ENCODE assay signal across 7 mouse cellular contexts in the genomic region with DNA sequence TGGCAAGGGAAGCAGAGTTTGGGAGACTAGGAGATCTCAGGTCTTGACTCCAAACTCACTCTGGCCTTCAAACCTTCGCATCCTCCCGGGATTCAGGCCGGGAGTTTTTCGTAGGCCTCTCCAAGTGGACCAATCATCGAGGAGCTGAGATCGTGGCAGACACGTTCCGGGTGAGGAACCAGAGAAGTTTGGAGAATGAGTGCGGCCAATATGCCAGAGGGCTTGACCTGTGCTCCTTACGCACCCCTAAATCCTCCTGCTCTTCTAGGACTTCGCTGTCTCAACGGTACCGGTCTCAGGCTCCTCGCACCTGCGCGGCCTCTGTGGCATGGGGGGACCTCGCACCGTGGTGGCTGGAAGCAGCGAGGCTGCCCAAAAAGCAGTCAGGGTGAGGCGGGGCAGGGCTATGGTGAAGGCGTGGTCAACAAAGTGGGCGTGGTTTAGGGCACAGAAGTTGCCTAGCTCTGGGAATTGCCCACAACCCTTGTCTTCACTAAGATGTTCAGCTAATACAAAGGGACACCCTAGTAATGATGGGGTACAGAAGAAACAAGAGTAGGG. TPM values are rescaled to one million over a fixed set of nuclear protein-coding genes. Genes with fewer than 3 reads are reported as not detected.
DNase-seq lines count a peak whose midpoint lies in the region; ATAC-seq and TF ChIP-seq lines count a peak whose summit lies in the region.

No protein-coding gene starts in this region.

- peaks cover 76% of the 10 kb centered on the region for H3K4me1 ChIP-seq in E14TG2a.4 (replicated peaks; ENCODE audit: low read depth, low read length)
- peaks cover 22% of the 10 kb centered on the region for H3K4me1 ChIP-seq in heart, embryonic 16.5 days (ENCODE audit: control insufficient read depth, insufficient read depth, low read length)
- peaks cover 43% of the 10 kb centered on the region for H3K4me1 ChIP-seq in limb, embryonic 13.5 days
- H3K4me1 ChIP-seq in neural tube, embryonic 15.5 days, result peaks cover 44% of the 10 kb centered on the region

- WGBS in heart, embryonic 16.5 days, result 69% methylated on average over 22 of the region's 22 CpGs
- 64% methylated on average over 22 of the region's 22 CpGs for WGBS in limb, embryonic 13.5 days
- WGBS in neural tube, embryonic 15.5 days, result 52% methylated on average over 22 of the region's 22 CpGs

- peak overlapping the region; percentile 89 for H3K4me2 ChIP-seq in heart, embryonic 16.5 days (ENCODE audit: low read depth, low read length)
- peak overlapping the region; percentile 99 for H3K4me2 ChIP-seq in limb, embryonic 13.5 days (replicated peaks)
- peak overlapping the region; percentile 84 for H3K4me2 ChIP-seq in neural tube, embryonic 15.5 days

- no peak for TF ChIP-seq CTCF in E14TG2a.4 (conservative IDR thresholded peaks at IDR 0.05; ENCODE audit: low read length)

- no peak overlapping the region for H3K27ac ChIP-seq in heart, embryonic 16.5 days (ENCODE audit: low read length)
- H3K27ac ChIP-seq in limb, embryonic 13.5 days, result no peak overlapping the region
- H3K27ac ChIP-seq in neural tube, embryonic 15.5 days (replicated peaks), result no peak overlapping the region

- H3K4me3 ChIP-seq in E14TG2a.4 (replicated peaks; ENCODE audit: low read length), result peak overlapping the region; percentile 92
- peak overlapping the region; percentile 85 for H3K4me3 ChIP-seq in heart, embryonic 16.5 days (ENCODE audit: low read length)
- peak overlapping the region; percentile 64 for H3K4me3 ChIP-seq in limb, embryonic 13.5 days
- peak overlapping the region; percentile 79 for H3K4me3 ChIP-seq in neural tube, embryonic 15.5 days (replicated peaks)

- H3K9ac ChIP-seq in heart, embryonic 16.5 days (ENCODE audit: low read length), result no peak overlapping the region
- H3K9ac ChIP-seq in limb, embryonic 13.5 days, result peak overlapping the region; percentile 80
- H3K9ac ChIP-seq in neural tube, embryonic 15.5 days (replicated peaks), result peak overlapping the region; percentile 76

- ATAC-seq in heart, embryonic 16.5 days (replicated peaks; ENCODE audit: extremely low read depth, insufficient read depth, low FRiP score), result no peak
- ATAC-seq in limb, embryonic 13.5 days (ENCODE audit: low FRiP score, low read depth), result no peak
- no peak for ATAC-seq in neural tube, embryonic 15.5 days (ENCODE audit: low FRiP score)

- peak; percentile 73 for DNase-seq in R1 (ENCODE audit: low read depth, low spot score)
- no peak for DNase-seq in left cerebral cortex, adult 11 months (ENCODE audit: low spot score)
- no peak for DNase-seq in layer of hippocampus, postnatal 25 days (ENCODE audit: extremely low spot score in 1 of 2, low spot score in 1 of 2)

- peaks cover 9% of the 10 kb centered on the region for H3K27me3 ChIP-seq in E14TG2a.4 (ENCODE audit: insufficient read depth, low read length)
- peaks cover 12% of the 10 kb centered on the region for H3K27me3 ChIP-seq in heart, embryonic 16.5 days (ENCODE audit: control insufficient read depth, insufficient read depth, low read length)
- H3K27me3 ChIP-seq in limb, embryonic 13.5 days, result peaks cover 34% of the 10 kb centered on the region
- H3K27me3 ChIP-seq in neural tube, embryonic 15.5 days (replicated peaks), result peaks cover 25% of the 10 kb centered on the region

- no peaks in the 10 kb centered on the region for H3K9me3 ChIP-seq in E14TG2a.4 (ENCODE audit: low read length)
- no peaks in the 10 kb centered on the region for H3K9me3 ChIP-seq in heart, embryonic 16.5 days (replicated peaks; ENCODE audit: control insufficient read depth, low read length)
- H3K9me3 ChIP-seq in limb, embryonic 13.5 days, result no peaks in the 10 kb centered on the region
- no peaks in the 10 kb centered on the region for H3K9me3 ChIP-seq in neural tube, embryonic 15.5 days (replicated peaks)

- peaks cover 54% of the 10 kb centered on the region for H3K36me3 ChIP-seq in E14TG2a.4 (ENCODE audit: insufficient read depth, low read length)
- H3K36me3 ChIP-seq in heart, embryonic 16.5 days (ENCODE audit: control insufficient read depth, insufficient read depth), result peaks cover 36% of the 10 kb centered on the region
- peaks cover 58% of the 10 kb centered on the region for H3K36me3 ChIP-seq in limb, embryonic 13.5 days
- H3K36me3 ChIP-seq in neural tube, embryonic 15.5 days, result peaks cover 16% of the 10 kb centered on the region

RNA-seq across cellular contexts. Expression of gene Ddah2, which starts 2.0 kb away (rescaled TPM):
- polyA plus RNA-seq in heart, embryonic 16.5 days (2015; fragmentation: Nextera tagmentation; extraction: Ambion mirVana), result 171 and 193 TPM in 2 replicates
- polyA plus RNA-seq in limb, embryonic 13.5 days (2015; fragmentation: Nextera tagmentation; extraction: Ambion mirVana), result 423 and 428 TPM in 2 replicates
- 244 and 261 TPM in 2 replicates for polyA plus RNA-seq in neural tube, embryonic 15.5 days (2015; fragmentation: Nextera tagmentation; extraction: Ambion mirVana)
- 10 to 100 TPM; 19.5 to 20.7 TPM for total RNA-seq in layer of hippocampus, postnatal 25 days (2021)

RNA-seq across cellular contexts. Expression of gene Ly6g6c, which starts 4.4 kb away (rescaled TPM):
- 0.17 TPM in 1 of 2 replicates, not detected in the other for polyA plus RNA-seq in heart, embryonic 16.5 days (2015; fragmentation: Nextera tagmentation; extraction: Ambion mirVana)
- 0.15 TPM in 1 of 2 replicates, not detected in the other for polyA plus RNA-seq in limb, embryonic 13.5 days (2015; fragmentation: Nextera tagmentation; extraction: Ambion mirVana)
- polyA plus RNA-seq in neural tube, embryonic 15.5 days (2015; fragmentation: Nextera tagmentation; extraction: Ambion mirVana), result 0.19 TPM in 1 of 2 replicates, not detected in the other
- total RNA-seq in layer of hippocampus, postnatal 25 days (2021), result not detected

RNA-seq across cellular contexts. Expression of gene Mpig6b, which starts 5.2 kb away (rescaled TPM):
- polyA plus RNA-seq in heart, embryonic 16.5 days (2015; fragmentation: Nextera tagmentation; extraction: Ambion mirVana), result 0.16 and 0.54 TPM in 2 replicates
- polyA plus RNA-seq in limb, embryonic 13.5 days (2015; fragmentation: Nextera tagmentation; extraction: Ambion mirVana), result 0.29 and 0.71 TPM in 2 replicates
- 0.17 and 0.24 TPM in 2 replicates for polyA plus RNA-seq in neural tube, embryonic 15.5 days (2015; fragmentation: Nextera tagmentation; extraction: Ambion mirVana)
- total RNA-seq in layer of hippocampus, postnatal 25 days (2021), result not detected

RNA-seq across cellular contexts. Expression of gene Clic1, which starts 11.1 kb away (rescaled TPM):
- 349 and 372 TPM in 2 replicates for polyA plus RNA-seq in heart, embryonic 16.5 days (2015; fragmentation: Nextera tagmentation; extraction: Ambion mirVana)
- polyA plus RNA-seq in limb, embryonic 13.5 days (2015; fragmentation: Nextera tagmentation; extraction: Ambion mirVana), result 247 and 266 TPM in 2 replicates
- polyA plus RNA-seq in neural tube, embryonic 15.5 days (2015; fragmentation: Nextera tagmentation; extraction: Ambion mirVana), result 76.6 and 156 TPM in 2 replicates
- 10 to 100 TPM in 1 of 2 experiments, 1 to 10 TPM in 1; 9.7 to 10.1 TPM for total RNA-seq in layer of hippocampus, postnatal 25 days (2021)

RNA-seq across cellular contexts. Expression of gene Msh5, which starts 14.3 kb away (rescaled TPM):
- 3.5 and 3.7 TPM in 2 replicates for polyA plus RNA-seq in heart, embryonic 16.5 days (2015; fragmentation: Nextera tagmentation; extraction: Ambion mirVana)
- polyA plus RNA-seq in limb, embryonic 13.5 days (2015; fragmentation: Nextera tagmentation; extraction: Ambion mirVana), result 2.6 and 4.6 TPM in 2 replicates
- 2.0 and 3.3 TPM in 2 replicates for polyA plus RNA-seq in neural tube, embryonic 15.5 days (2015; fragmentation: Nextera tagmentation; extraction: Ambion mirVana)
- under 1 TPM; 0.62 to 0.82 TPM for total RNA-seq in layer of hippocampus, postnatal 25 days (2021)
